Mouse (Mus musculus) forebrain, embryonic 16.5 days (tissue): ENCODE data around the gene Lgr5. TPM values are rescaled to one million over a fixed set of nuclear protein-coding genes. Genes with fewer than 3 reads are reported as not detected.

Experiments
- ATAC-seq: fragments of 200-750 bp; cut with Nextera tagmentation; 2 replicates; pipeline ENCODE4 v1.8.0; 2017; ENCODE audit warnings: mild to moderate bottlenecking, moderate library complexity
- H3K27ac ChIP-seq: fragments of 300-500 bp; sonication (generic); 2 replicates; pipeline ENCODE4 v1.5.1; 2014; ENCODE audit warnings: low read length, control low read depth
- H3K27me3 ChIP-seq: fragments of 300-500 bp; sonication (generic); replicated peaks from 2 replicates; pipeline ENCODE4 v1.6.1; 2014; ENCODE audit warnings: low read length; ENCODE audit not compliant: control insufficient read depth, insufficient read depth
- H3K36me3 ChIP-seq: fragments of 300-500 bp; sonication (generic); 2 replicates; pipeline ENCODE4 v1.6.1; 2014; ENCODE audit not compliant: control insufficient read depth, insufficient read depth
- H3K4me1 ChIP-seq: fragments of 300-500 bp; sonication (generic); replicated peaks from 2 replicates; pipeline ENCODE4 v1.6.1; 2014; ENCODE audit warnings: low read length; ENCODE audit not compliant: control insufficient read depth, insufficient read depth
- H3K4me2 ChIP-seq: fragments of 300-500 bp; sonication (generic); 2 replicates; pipeline ENCODE4 v1.6.1; 2014; ENCODE audit warnings: mild to moderate bottlenecking, low read length, control low read depth
- H3K4me3 ChIP-seq: fragments of 300-500 bp; sonication (generic); replicated peaks from 2 replicates; pipeline ENCODE4 v1.5.1; 2014; ENCODE audit warnings: mild to moderate bottlenecking, low read length, control low read depth
- H3K9ac ChIP-seq: fragments of 300-500 bp; sonication (generic); replicated peaks from 2 replicates; pipeline ENCODE4 v1.6.1; 2014; ENCODE audit warnings: low read depth, low read length, control low read depth
- H3K9me3 ChIP-seq: fragments of 300-500 bp; sonication (generic); 2 replicates; pipeline ENCODE4 v1.6.1; 2016; ENCODE audit warnings: low read length; ENCODE audit not compliant: control insufficient read depth
- WGBS: fragments of 180-500 bp; shearing (Covaris S2); extraction: QIAGEN DNeasy Blood & Tissue Kit; methylation state at CpG from one replicate; pipeline ENCODE4 v1.1.7; 2014; 5-methylcytosine and 5-hydroxymethylcytosine counted together
- polyA plus RNA-seq: library from polyadenylated mRNA; unstranded; fragments of >200 nt; fragmentation: Nextera tagmentation; extraction: Ambion mirVana; gene quantifications from 2 replicates; pipeline ENCODE4 v1.2.1, GENCODE M21; 2015

The Lgr5 gene
- polyA plus RNA-seq, 1 experiment from 2014 or later = 0.56 TPM

GRCm38 (mm10) chr10:115556738-115557242 lies 30.8 kb downstream of the Lgr5 start:
- Histone ChIP-seq H3K27ac (no peak overlapping the region), H3K27me3 (peaks cover 25% of the 10 kb centered on the region), H3K4me3 (no peak overlapping the region), H3K9ac (no peak overlapping the region), H3K4me2 (no peak overlapping the region), H3K36me3 (no peaks in the 10 kb centered on the region), H3K9me3 (no peaks in the 10 kb centered on the region), H3K4me1 (0 out of 2 replicates have a peak, but pooled peaks cover 2% of the 10 kb centered on the region)
- 15% methylated on average over 12 of the region's 12 CpGs for WGBS
- ATAC-seq = no peak

DNA sequence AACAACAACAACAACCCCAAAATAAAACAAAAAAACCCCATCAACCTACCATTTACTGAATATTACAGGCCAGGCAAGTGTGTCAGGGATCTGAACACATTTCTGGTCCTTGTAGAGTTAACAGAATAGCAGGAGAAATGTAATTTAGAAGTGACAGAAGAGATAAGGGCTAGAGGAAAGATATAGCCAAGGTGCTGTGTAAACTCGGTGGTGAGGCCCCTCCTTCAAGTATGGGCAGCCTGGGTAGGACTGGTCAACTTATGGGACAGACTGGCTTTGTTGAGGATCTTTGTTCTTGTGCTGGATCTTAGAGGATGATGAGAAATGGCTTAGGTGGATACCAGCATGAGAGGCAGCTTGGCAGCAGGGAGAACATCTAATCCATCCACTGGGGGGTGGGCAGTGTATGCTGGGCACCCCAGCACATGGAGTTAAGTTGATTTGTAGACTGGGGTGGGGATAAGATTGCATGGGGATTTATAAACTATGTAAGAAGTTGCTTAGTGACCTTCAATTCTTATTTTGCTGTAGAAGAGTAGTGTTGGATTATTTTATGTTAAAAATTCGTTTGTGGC lies 32.3 kb downstream of the Lgr5 start:
- H3K36me3 ChIP-seq = no peaks in the 10 kb centered on the region
- H3K4me1 ChIP-seq = no peaks in the 10 kb centered on the region
- peaks cover 14% of the 10 kb centered on the region; the same call in 1 of the 2 replicates for H3K27me3 ChIP-seq
- H3K4me3 ChIP-seq = no peak overlapping the region
- no peak overlapping the region for H3K9ac ChIP-seq
- no peak overlapping the region for H3K4me2 ChIP-seq
- H3K27ac ChIP-seq = no peak overlapping the region
- no peaks in the 10 kb centered on the region for H3K9me3 ChIP-seq
- no peak for ATAC-seq
- WGBS = 53% methylated on average over 2 of the region's 2 CpGs

GRCm38 (mm10) chr10:115553352-115554113 lies 34.0 kb downstream of the Lgr5 start:
- 58% methylated on average over 11 of the region's 11 CpGs for WGBS
- H3K4me3 ChIP-seq = no peak overlapping the region
- peaks cover 14% of the 10 kb centered on the region; the same call in 1 of the 2 replicates for H3K27me3 ChIP-seq
- no peak for ATAC-seq
- H3K4me2 ChIP-seq = no peak overlapping the region
- no peaks in the 10 kb centered on the region for H3K36me3 ChIP-seq
- no peak overlapping the region for H3K9ac ChIP-seq
- H3K4me1 ChIP-seq = no peaks in the 10 kb centered on the region
- H3K9me3 ChIP-seq = no peaks in the 10 kb centered on the region
- no peak overlapping the region for H3K27ac ChIP-seq

DNA sequence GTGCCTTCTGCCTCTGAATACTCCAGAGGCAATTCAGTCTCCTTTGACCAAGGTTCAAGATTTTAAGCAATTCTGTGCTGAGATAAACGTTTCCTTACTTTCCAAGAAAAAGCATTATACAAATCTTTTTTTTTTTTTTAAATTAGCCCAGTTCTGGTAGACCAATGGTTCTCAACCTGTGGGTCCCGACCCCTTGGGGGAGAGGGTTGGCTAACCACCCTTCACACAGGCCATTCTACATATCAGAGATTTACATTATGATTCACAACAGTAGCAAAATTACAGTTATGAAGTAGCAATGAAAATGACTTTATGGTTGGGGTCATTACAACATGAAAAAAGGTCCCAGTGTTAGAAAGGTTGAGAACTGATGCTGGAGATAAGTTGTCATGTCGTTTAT lies 36.5 kb downstream of the Lgr5 start:
- Histone ChIP-seq H3K9me3 (no peaks in the 10 kb centered on the region), H3K27me3 (0 out of 2 replicates have a peak, but pooled peaks cover 10% of the 10 kb centered on the region), H3K27ac (no peak overlapping the region), H3K4me3 (no peak overlapping the region), H3K9ac (no peak overlapping the region), H3K4me2 (no peak overlapping the region), H3K4me1 (no peaks in the 10 kb centered on the region), H3K36me3 (no peaks in the 10 kb centered on the region)
- ATAC-seq = no peak
- WGBS = 84% methylated on average over 3 of the region's 3 CpGs

DNA sequence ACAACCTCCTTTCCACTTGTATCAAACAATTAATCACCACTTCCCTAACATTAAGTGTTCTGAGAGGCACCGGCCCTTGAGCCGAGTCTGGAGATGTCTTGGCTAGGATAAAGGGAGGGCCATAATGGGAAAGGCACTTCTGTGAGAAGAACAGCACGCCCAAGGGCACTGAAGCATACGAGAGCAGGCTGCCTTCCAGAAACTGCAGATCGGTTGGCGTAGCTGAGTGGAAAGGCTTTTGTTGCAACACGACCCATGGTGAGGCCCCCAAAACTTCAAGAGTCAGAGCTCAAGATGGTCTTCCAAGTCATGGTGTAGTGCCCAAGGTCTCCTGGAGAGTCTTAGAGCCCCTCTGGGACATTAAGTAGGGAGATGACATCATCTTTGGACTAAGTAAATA lies 37.3 kb downstream of the Lgr5 start:
- no peak overlapping the region for H3K27ac ChIP-seq
- no peaks in the 10 kb centered on the region for H3K36me3 ChIP-seq
- H3K9ac ChIP-seq = no peak overlapping the region
- no peaks in the 10 kb centered on the region for H3K9me3 ChIP-seq
- H3K27me3 ChIP-seq = 0 out of 2 replicates have a peak, but pooled peaks cover 2% of the 10 kb centered on the region
- H3K4me3 ChIP-seq = no peak overlapping the region
- ATAC-seq = no peak
- WGBS = 48% methylated on average over 7 of the region's 7 CpGs
- H3K4me1 ChIP-seq = no peaks in the 10 kb centered on the region
- H3K4me2 ChIP-seq = no peak overlapping the region

DNA sequence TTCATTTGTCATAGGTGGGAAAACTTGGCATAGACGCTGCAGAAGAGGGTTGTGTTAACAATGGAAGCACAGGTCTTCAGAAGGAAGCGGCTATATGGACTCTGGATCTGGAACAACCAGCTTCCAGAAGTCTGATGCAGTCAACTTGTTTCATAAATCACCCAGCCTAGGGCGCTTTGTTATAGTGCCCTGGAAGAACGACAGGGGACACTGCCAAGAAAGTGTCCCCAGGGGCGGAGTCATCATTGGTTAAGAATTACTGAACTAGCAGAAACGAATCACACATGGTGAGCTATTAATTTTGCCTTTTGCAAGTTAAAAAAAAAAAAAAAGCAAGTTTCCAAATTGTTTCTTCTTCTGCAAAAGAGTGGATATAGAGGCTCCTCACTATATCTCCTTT lies 44.7 kb downstream of the Lgr5 start:
- no peaks in the 10 kb centered on the region for H3K36me3 ChIP-seq

GRCm38 (mm10) chr10:115530746-115531145 lies 56.8 kb downstream of the Lgr5 start:
- no peak for ATAC-seq
- WGBS = 87% methylated on average over 2 of the region's 2 CpGs
- no peaks in the 10 kb centered on the region for H3K27me3 ChIP-seq
- no peaks in the 10 kb centered on the region for H3K4me1 ChIP-seq
- no peak overlapping the region for H3K9ac ChIP-seq
- H3K4me2 ChIP-seq = no peak overlapping the region
- no peaks in the 10 kb centered on the region for H3K36me3 ChIP-seq
- no peaks in the 10 kb centered on the region; the same call in 1 of the 2 replicates for H3K9me3 ChIP-seq
- H3K27ac ChIP-seq = no peak overlapping the region
- no peak overlapping the region for H3K4me3 ChIP-seq

More for the DNA sequence above, 44.7 kb downstream of the Lgr5 start:
- H3K4me3 ChIP-seq = no peak overlapping the region
- no peak overlapping the region for H3K9ac ChIP-seq
- H3K4me1 ChIP-seq = no peaks in the 10 kb centered on the region
- H3K4me2 ChIP-seq = no peak overlapping the region
- H3K27me3 ChIP-seq = no peaks in the 10 kb centered on the region
- ATAC-seq = no peak
- H3K9me3 ChIP-seq = no peaks in the 10 kb centered on the region
- H3K27ac ChIP-seq = no peak overlapping the region
- WGBS = 82% methylated on average over 6 of the region's 6 CpGs

DNA sequence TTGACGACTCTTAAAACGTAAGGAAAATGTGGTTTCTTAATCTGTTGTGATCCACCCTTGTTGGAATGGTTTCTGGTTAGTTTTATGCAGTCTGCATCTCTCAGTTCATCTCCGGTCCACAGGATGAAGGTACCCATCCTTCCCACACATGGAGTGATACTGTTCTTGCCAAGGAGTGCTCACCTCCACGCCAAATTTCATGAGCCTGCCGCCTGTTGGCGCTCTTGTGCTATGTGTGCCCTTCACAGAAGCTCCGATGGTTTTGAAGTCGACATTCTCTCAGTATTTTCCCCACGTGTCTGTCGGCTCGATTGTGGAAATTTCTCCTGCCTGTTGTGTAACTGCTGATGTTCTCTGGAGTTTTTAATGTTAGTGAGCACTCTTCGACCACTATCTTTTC lies 57.8 kb downstream of the Lgr5 start:
- Histone ChIP-seq H3K9ac (no peak overlapping the region), H3K9me3 (no peaks in the 10 kb centered on the region; the same call in 1 of the 2 replicates), H3K27ac (no peak overlapping the region), H3K4me1 (no peaks in the 10 kb centered on the region), H3K27me3 (no peaks in the 10 kb centered on the region), H3K4me3 (no peak overlapping the region), H3K4me2 (no peak overlapping the region), H3K36me3 (no peaks in the 10 kb centered on the region)
- WGBS = 87% methylated on average over 12 of the region's 12 CpGs
- ATAC-seq = no peak

DNA sequence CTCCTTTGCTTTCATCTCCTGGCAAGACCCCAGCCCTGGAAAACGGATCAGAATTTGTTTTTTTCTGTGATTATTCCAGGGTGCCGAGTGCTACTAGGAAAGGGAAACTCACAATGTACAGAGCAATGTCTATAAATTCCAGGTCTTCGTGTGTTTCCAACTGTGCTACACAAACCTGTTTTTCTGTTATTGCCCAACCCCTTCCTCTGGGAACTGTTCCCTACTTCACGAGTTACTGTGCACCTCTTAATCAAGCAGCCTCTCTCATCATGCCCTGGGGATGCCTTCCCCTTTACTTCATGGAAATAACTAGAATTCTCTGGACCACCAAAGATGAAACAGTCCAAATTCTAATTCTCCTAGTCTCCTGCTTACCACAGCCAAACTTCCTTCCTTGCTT lies 58.7 kb downstream of the Lgr5 start:
- no peaks in the 10 kb centered on the region for H3K36me3 ChIP-seq
- H3K4me3 ChIP-seq = no peak overlapping the region
- H3K4me1 ChIP-seq = no peaks in the 10 kb centered on the region
- no peak for ATAC-seq
- no peak overlapping the region for H3K4me2 ChIP-seq
- 75% methylated on average over 4 of the region's 4 CpGs for WGBS
- no peaks in the 10 kb centered on the region for H3K27me3 ChIP-seq
- H3K27ac ChIP-seq = no peak overlapping the region
- no peak overlapping the region for H3K9ac ChIP-seq
- no peaks in the 10 kb centered on the region; the same call in 1 of the 2 replicates for H3K9me3 ChIP-seq
